Mouse (Mus musculus) cortical plate, adult 2 months (tissue): ENCODE measurements around the gene Rspry1.

ENCODE experiments used
- CTCF ChIP-seq: fragments of 200-500 bp; IDR thresholded peaks from 2 replicates; pipeline ENCODE4 v1.5.1; 2011; ENCODE audit warnings: mild to moderate bottlenecking, control low read depth, low read length; ENCODE audit not compliant: insufficient read depth; ENCODE audit errors: extremely low read depth
- POLR2A ChIP-seq: fragments of 200-500 bp; IDR thresholded peaks from 2 replicates; pipeline ENCODE4 v1.6.1; 2011; ENCODE audit warnings: mild to moderate bottlenecking, low read length, control low read depth; ENCODE audit not compliant: insufficient read depth; ENCODE audit errors: extremely low read depth

- TF ChIP-seq POLR2A (no peak), CTCF (no peak)
Observed at GRCm38 (mm10) chr8:94557281-94557680, 44.5 kb upstream of the Rspry1 start.
